Mouse (Mus musculus) adrenal gland, postnatal 14 days (tissue): ENCODE measurements around the gene Hcn1. TPM values are rescaled to one million over a fixed set of nuclear protein-coding genes. Genes with fewer than 3 reads are reported as not detected.

Experiments
- DNase-seq: peaks from one replicate; pipeline ENCODE4 v3.0.0; 2021; ENCODE audit warnings: mixed read lengths
- total RNA-seq: library from RNA; stranded (reverse); gene quantifications from 2 replicates; pipeline ENCODE4 v1.2.3, GENCODE M21; 2021

Gene Hcn1
- total RNA-seq, 1 experiment from 2014 or later: 0.11 TPM

- DNase-seq: no peak
Observed at GRCm38 (mm10) chr13:118027868-118028267, 425.7 kb downstream of the Hcn1 start.

GRCm38 (mm10) chr13:118028662-118029061 lies 426.5 kb downstream of the Hcn1 start:
- DNase-seq: no peak

- no peak for DNase-seq
Observed at GRCm38 (mm10) chr13:118029579-118029978, 427.5 kb downstream of the Hcn1 start.

- no peak for DNase-seq
Observed at GRCm38 (mm10) chr13:118035598-118035997, 433.5 kb downstream of the Hcn1 start.
